Mouse (Mus musculus): ENCODE data around the gene Foxo1.

DNA sequence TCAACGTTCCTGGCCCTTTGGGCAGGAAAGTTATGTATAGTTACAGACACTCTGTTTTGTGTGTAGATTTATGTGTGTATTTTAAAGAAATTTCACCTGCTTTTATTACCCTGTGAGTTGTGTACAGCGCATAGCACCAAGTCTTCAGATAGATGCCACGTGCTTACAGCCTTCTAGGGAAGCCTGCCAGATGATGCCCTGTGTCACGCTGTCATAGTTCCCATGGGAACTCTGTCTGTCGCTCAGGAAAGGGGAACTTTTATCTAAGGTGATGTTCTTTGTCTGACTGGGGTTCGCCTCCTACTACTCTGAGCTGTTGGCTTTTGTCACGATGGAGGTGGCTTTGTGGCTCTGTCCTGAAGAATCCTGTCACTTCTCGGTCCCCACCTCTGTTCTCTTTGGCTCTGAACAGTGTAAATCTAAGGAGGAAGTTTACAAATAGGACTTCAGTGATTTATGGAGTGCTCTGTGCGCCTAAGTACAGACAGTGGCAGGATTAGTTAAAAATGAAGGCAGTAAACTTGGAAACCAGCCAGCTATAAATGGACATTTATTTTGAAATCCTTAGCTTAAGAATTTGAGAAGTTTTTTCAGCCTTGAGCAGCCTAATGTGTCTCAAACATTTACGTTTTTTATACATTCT is 80.0 kb downstream of the Foxo1 start:
- TF ChIP-seq CTCF (IDR thresholded peaks at IDR 0.05; ENCODE audit: low read depth) (no peak), EP300 (optimal IDR thresholded peaks at IDR 0.05) (no peak)
